Mouse (Mus musculus) CH12.LX (cell line): Measurements from ENCODE around the gene Cobll1.

Experiments used
- CTCF ChIP-seq, 2 experiments: IDR thresholded peaks in 1 of 2; conservative IDR thresholded peaks in 1 of 2; 2 replicates each; pipeline ENCODE4 v1.5.1; 2011 to 2012; ENCODE audit warnings: low read depth in 2 of 2, low read length in 2 of 2, improper control_type of control experiment in 1 of 2, inconsistent platforms in 1 of 2, mild to moderate bottlenecking in 1 of 2, moderate library complexity in 1 of 2
- EP300 ChIP-seq: IDR thresholded peaks from 2 replicates; pipeline ENCODE4 v1.6.1; 2011; ENCODE audit warnings: low read length, improper control_type of control experiment
- MYC ChIP-seq: IDR thresholded peaks from 2 replicates; pipeline ENCODE4 v1.6.1; 2011; ENCODE audit warnings: low read depth, mild to moderate bottlenecking, improper control_type of control experiment, low read length
- ZMIZ1 ChIP-seq: IDR thresholded peaks from 2 replicates; pipeline ENCODE4 v1.6.1; 2012; ENCODE audit warnings: low read depth, mild to moderate bottlenecking, inconsistent platforms, low read length, improper control_type of control experiment

GRCm38 (mm10) chr2:65075431-65075830 is 163.8 kb downstream of the Cobll1 start:
- no peak for TF ChIP-seq EP300
- no peak for TF ChIP-seq MYC
- TF ChIP-seq ZMIZ1: no peak
- TF ChIP-seq CTCF (conservative IDR thresholded peaks at IDR 0.05 in 1 of 2, IDR thresholded peaks at IDR 0.05 in 1 of 2; ENCODE audit: low read depth in 2 of 2, low read length in 2 of 2): no peak
